Mouse (Mus musculus) G1E (cell line): ENCODE measurements around the gene Wdr19.

ENCODE experiments used
- CTCF ChIP-seq: IDR thresholded peaks from 2 replicates; pipeline ENCODE4 v1.5.1; 2012; ENCODE audit warnings: low read depth, low read length, inconsistent platforms, mixed read lengths
- GATA1 ChIP-seq: IDR thresholded peaks from 2 replicates; pipeline ENCODE4 v1.6.1; 2012; ENCODE audit warnings: borderline replicate concordance, low read length, inconsistent platforms, mixed read lengths
- GATA2 ChIP-seq: IDR thresholded peaks from 2 replicates; pipeline ENCODE4 v1.6.1; 2012; ENCODE audit warnings: low read depth, low read length, inconsistent platforms, borderline replicate concordance
- TAL1 ChIP-seq: conservative IDR thresholded peaks from 2 replicates; pipeline ENCODE4 v1.6.1; 2012; ENCODE audit warnings: low read depth, low read length, inconsistent platforms, mixed read lengths

DNA sequence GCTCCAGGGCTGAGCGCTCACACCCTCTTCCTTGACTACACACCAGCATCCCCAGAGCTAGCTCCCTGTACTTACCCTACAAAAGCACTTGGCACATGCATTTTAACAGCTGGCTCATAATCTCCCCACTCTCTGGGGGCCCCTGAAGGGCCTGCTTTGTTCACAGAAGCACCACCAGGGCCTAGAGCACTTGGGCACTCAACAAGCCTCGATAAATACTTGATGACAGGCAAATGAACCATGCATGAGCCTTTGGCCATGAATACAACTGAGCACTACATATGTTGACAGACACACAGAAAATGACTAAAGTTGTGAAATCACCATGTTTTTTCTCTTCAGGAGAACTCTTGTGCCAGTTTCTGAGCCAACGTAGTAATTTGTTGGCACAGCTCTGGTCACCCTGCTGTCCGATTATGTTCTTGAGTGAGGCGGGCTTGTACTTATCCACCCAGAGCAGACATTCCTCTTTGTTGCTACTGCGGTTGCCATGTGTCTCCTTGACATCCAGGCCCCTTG is 79.7 kb downstream of the Wdr19 start:
- TF ChIP-seq CTCF (no peak), GATA1 (no peak), GATA2 (no peak), TAL1 (no peak)
